Mouse (Mus musculus) intestine, postnatal 0 days (tissue): ENCODE data around the gene Lrrc8b. TPM values are rescaled to one million over a fixed set of nuclear protein-coding genes. Genes with fewer than 3 reads are reported as not detected.

Experiments
- ATAC-seq: fragments of 200-750 bp; cut with Nextera tagmentation; 2 replicates; pipeline ENCODE4 v1.8.0; 2017; ENCODE audit warnings: mild to moderate bottlenecking, moderate TSS enrichment, moderate library complexity
- H3K27ac ChIP-seq: fragments of 300-500 bp; sonication (generic); 2 replicates; pipeline ENCODE4 v1.5.1; 2014; ENCODE audit warnings: mild to moderate bottlenecking, low read depth, low read length, moderate library complexity
- H3K27me3 ChIP-seq: fragments of 300-500 bp; sonication (generic); replicated peaks from 2 replicates; pipeline ENCODE4 v1.6.1; 2014; ENCODE audit warnings: low read length, mixed read lengths; ENCODE audit not compliant: control insufficient read depth, insufficient read depth
- H3K36me3 ChIP-seq: fragments of 300-500 bp; sonication (generic); 2 replicates; pipeline ENCODE4 v1.6.1; 2014; ENCODE audit warnings: mild to moderate bottlenecking, moderate library complexity; ENCODE audit not compliant: control insufficient read depth, insufficient read depth
- H3K4me1 ChIP-seq: fragments of 300-500 bp; sonication (generic); replicated peaks from 2 replicates; pipeline ENCODE4 v1.6.1; 2014; ENCODE audit warnings: antibody characterized with exemption, low read length, mixed read lengths; ENCODE audit not compliant: control insufficient read depth, insufficient read depth
- H3K4me2 ChIP-seq: fragments of 300-500 bp; sonication (generic); replicated peaks from 2 replicates; pipeline ENCODE4 v1.6.1; 2014; ENCODE audit warnings: low read depth, mild to moderate bottlenecking, moderate library complexity
- H3K4me3 ChIP-seq: fragments of 300-500 bp; sonication (generic); 2 replicates; pipeline ENCODE4 v1.5.1; 2014; ENCODE audit warnings: low read depth, low read length
- H3K9ac ChIP-seq: fragments of 300-500 bp; sonication (generic); 2 replicates; pipeline ENCODE4 v1.6.1; 2014; ENCODE audit warnings: mild to moderate bottlenecking, low read depth, low read length
- H3K9me3 ChIP-seq: fragments of 300-500 bp; sonication (generic); 2 replicates; pipeline ENCODE4 v1.6.1; 2016; ENCODE audit warnings: mixed run types; ENCODE audit not compliant: control insufficient read depth
- CTCF ChIP-seq: sonication (generic); IDR thresholded peaks from 2 replicates; pipeline ENCODE4 v1.5.1; 2016; ENCODE audit warnings: low read depth, mild to moderate bottlenecking, control low read depth, antibody characterized with exemption, moderate library complexity
- WGBS: fragments of 180-500 bp; shearing (Covaris S2); extraction: QIAGEN DNeasy Blood & Tissue Kit; methylation state at CpG from one replicate; pipeline ENCODE4 v1.1.7; 2014; 5-methylcytosine and 5-hydroxymethylcytosine counted together
- polyA plus RNA-seq: library from polyadenylated mRNA; unstranded; fragments of >200 nt; fragmentation: Nextera tagmentation; extraction: Ambion mirVana; gene quantifications from 2 replicates; pipeline ENCODE4 v1.2.1, GENCODE M21; 2015

Lrrc8b gene
- polyA plus RNA-seq, 1 experiment from 2014 or later = 12.2 TPM

- no peak overlapping the region for H3K9ac ChIP-seq
- no peak overlapping the region for H3K4me3 ChIP-seq
- H3K4me2 ChIP-seq = no peak overlapping the region
- H3K4me1 ChIP-seq = 0 out of 2 replicates have a peak, but pooled peaks cover 5% of the 10 kb centered on the region
- no peaks in the 10 kb centered on the region for H3K27me3 ChIP-seq
- H3K27ac ChIP-seq = no peak overlapping the region
- ATAC-seq = no peak
- H3K9me3 ChIP-seq = no peaks in the 10 kb centered on the region
- 61% methylated on average over 12 of the region's 12 CpGs for WGBS
- peak; percentile 44 for TF ChIP-seq CTCF
- no peaks in the 10 kb centered on the region for H3K36me3 ChIP-seq
Observed at GRCm38 (mm10) chr5:105500132-105501121, 84.9 kb downstream of the Lrrc8b start.

GRCm38 (mm10) chr5:105501136-105501535 lies 85.6 kb downstream of the Lrrc8b start:
- H3K4me3 ChIP-seq = no peak overlapping the region
- H3K27me3 ChIP-seq = no peaks in the 10 kb centered on the region
- no peak for ATAC-seq
- 92% methylated on average over 3 of the region's 3 CpGs for WGBS
- H3K4me2 ChIP-seq = no peak overlapping the region
- H3K27ac ChIP-seq = no peak overlapping the region
- no peaks in the 10 kb centered on the region for H3K36me3 ChIP-seq
- no peak overlapping the region for H3K9ac ChIP-seq
- TF ChIP-seq CTCF = no peak
- H3K4me1 ChIP-seq = no peaks in the 10 kb centered on the region
- H3K9me3 ChIP-seq = no peaks in the 10 kb centered on the region

GRCm38 (mm10) chr5:105508813-105509212 lies 93.2 kb downstream of the Lrrc8b start:
- no peak overlapping the region for H3K4me2 ChIP-seq
- no peaks in the 10 kb centered on the region for H3K36me3 ChIP-seq
- no peaks in the 10 kb centered on the region for H3K27me3 ChIP-seq
- H3K27ac ChIP-seq = no peak overlapping the region
- 93% methylated on average over 6 of the region's 6 CpGs for WGBS
- no peak overlapping the region for H3K4me3 ChIP-seq
- no peak for ATAC-seq
- no peaks in the 10 kb centered on the region for H3K4me1 ChIP-seq
- H3K9ac ChIP-seq = no peak overlapping the region
- TF ChIP-seq CTCF = no peak
- H3K9me3 ChIP-seq = no peaks in the 10 kb centered on the region

- Histone ChIP-seq H3K9ac (no peak overlapping the region), H3K4me3 (no peak overlapping the region), H3K27ac (no peak overlapping the region), H3K27me3 (no peaks in the 10 kb centered on the region), H3K9me3 (no peaks in the 10 kb centered on the region), H3K36me3 (no peaks in the 10 kb centered on the region), H3K4me2 (no peak overlapping the region), H3K4me1 (no peaks in the 10 kb centered on the region)
- WGBS = 57% methylated on average over 4 of the region's 4 CpGs
- no peak for TF ChIP-seq CTCF
- ATAC-seq = no peak
Observed at GRCm38 (mm10) chr5:105512297-105512696, 96.7 kb downstream of the Lrrc8b start.

- 76% methylated on average over 6 of the region's 6 CpGs for WGBS
Observed at GRCm38 (mm10) chr5:105515532-105515931, 100.0 kb downstream of the Lrrc8b start.

GRCm38 (mm10) chr5:105516290-105516689 lies 100.7 kb downstream of the Lrrc8b start:
- no peak for ATAC-seq
- Histone ChIP-seq H3K36me3 (no peaks in the 10 kb centered on the region), H3K4me2 (no peak overlapping the region), H3K9ac (no peak overlapping the region), H3K27me3 (no peaks in the 10 kb centered on the region), H3K9me3 (no peaks in the 10 kb centered on the region), H3K4me1 (no peaks in the 10 kb centered on the region), H3K4me3 (no peak overlapping the region), H3K27ac (no peak overlapping the region)
- 58% methylated on average over 3 of the region's 3 CpGs for WGBS
- no peak for TF ChIP-seq CTCF

More at GRCm38 (mm10) chr5:105515532-105515931, 100.0 kb downstream of the Lrrc8b start:
- Histone ChIP-seq H3K4me3 (no peak overlapping the region), H3K27ac (no peak overlapping the region), H3K4me1 (no peaks in the 10 kb centered on the region), H3K9ac (no peak overlapping the region), H3K36me3 (no peaks in the 10 kb centered on the region), H3K27me3 (no peaks in the 10 kb centered on the region), H3K9me3 (no peaks in the 10 kb centered on the region), H3K4me2 (no peak overlapping the region)
- no peak for ATAC-seq
- no peak for TF ChIP-seq CTCF
